Mouse (Mus musculus) embryonic facial prominence, embryonic 11.5 days (tissue): ENCODE results near the gene Fastk. TPM values are rescaled to one million over a fixed set of nuclear protein-coding genes. Genes with fewer than 3 reads are reported as not detected.
A peak's percentile ranks its signal among the peaks of the same experiment; 100 is the strongest.

Experiments used
- ATAC-seq: fragments of 200-750 bp; cut with Nextera tagmentation; replicated peaks from 2 replicates; pipeline ENCODE4 v1.8.0; 2017; ENCODE audit warnings: low read depth; ENCODE audit not compliant: insufficient number of reproducible peaks, low FRiP score, low TSS enrichment
- DNase-seq: peaks from one replicate; pipeline ENCODE4 v3.0.0-alpha.2; 2015; ENCODE audit warnings: low spot score
- H3K27ac ChIP-seq: fragments of 300-500 bp; sonication (generic); replicated peaks from 2 replicates; pipeline ENCODE4 v1.5.1; 2014; ENCODE audit warnings: mild to moderate bottlenecking, low read depth, low read length, control low read depth
- H3K27me3 ChIP-seq: fragments of 300-500 bp; sonication (generic); 2 replicates; pipeline ENCODE4 v1.6.1; 2014; ENCODE audit warnings: mild to moderate bottlenecking, low read length, moderate library complexity, mixed read lengths; ENCODE audit not compliant: control insufficient read depth, insufficient read depth
- H3K36me3 ChIP-seq: fragments of 300-500 bp; sonication (generic); replicated peaks from 2 replicates; pipeline ENCODE4 v1.6.1; 2014; ENCODE audit warnings: low read depth, mild to moderate bottlenecking, low read length, moderate library complexity, mixed read lengths; ENCODE audit not compliant: control insufficient read depth, insufficient read depth
- H3K4me1 ChIP-seq: fragments of 300-500 bp; sonication (generic); 2 replicates; pipeline ENCODE4 v1.6.1; 2014; ENCODE audit warnings: low read length, mixed read lengths; ENCODE audit not compliant: control insufficient read depth, insufficient read depth
- H3K4me2 ChIP-seq: fragments of 300-500 bp; sonication (generic); 2 replicates; pipeline ENCODE4 v1.6.1; 2014; ENCODE audit warnings: low read depth, mild to moderate bottlenecking, control low read depth, low read length, moderate library complexity
- H3K4me3 ChIP-seq: fragments of 300-500 bp; sonication (generic); 2 replicates; pipeline ENCODE4 v1.5.1; 2014; ENCODE audit warnings: low read depth, low read length, control low read depth
- H3K9ac ChIP-seq: fragments of 300-500 bp; sonication (generic); replicated peaks from 2 replicates; pipeline ENCODE4 v1.6.1; 2014; ENCODE audit warnings: mild to moderate bottlenecking, control low read depth, low read length
- H3K9me3 ChIP-seq: fragments of 300-500 bp; sonication (generic); replicated peaks from 2 replicates; pipeline ENCODE4 v1.6.1; 2016; ENCODE audit warnings: mild to moderate bottlenecking, low read length, inconsistent platforms, mixed read lengths; ENCODE audit not compliant: control insufficient read depth
- WGBS: fragments of 180-500 bp; shearing (Covaris S2); extraction: QIAGEN DNeasy Blood & Tissue Kit; methylation state at CpG from one replicate; pipeline ENCODE4 v1.1.7; 2014; 5-methylcytosine and 5-hydroxymethylcytosine counted together
- polyA plus RNA-seq: library from polyadenylated mRNA; unstranded; fragments of >200 nt; fragmentation: Nextera tagmentation; extraction: Ambion mirVana; gene quantifications from 2 replicates; pipeline ENCODE4 v1.2.1, GENCODE M21; 2014

Gene Fastk
- polyA plus RNA-seq, 1 experiment from 2014 or later: 77.8 TPM

DNA sequence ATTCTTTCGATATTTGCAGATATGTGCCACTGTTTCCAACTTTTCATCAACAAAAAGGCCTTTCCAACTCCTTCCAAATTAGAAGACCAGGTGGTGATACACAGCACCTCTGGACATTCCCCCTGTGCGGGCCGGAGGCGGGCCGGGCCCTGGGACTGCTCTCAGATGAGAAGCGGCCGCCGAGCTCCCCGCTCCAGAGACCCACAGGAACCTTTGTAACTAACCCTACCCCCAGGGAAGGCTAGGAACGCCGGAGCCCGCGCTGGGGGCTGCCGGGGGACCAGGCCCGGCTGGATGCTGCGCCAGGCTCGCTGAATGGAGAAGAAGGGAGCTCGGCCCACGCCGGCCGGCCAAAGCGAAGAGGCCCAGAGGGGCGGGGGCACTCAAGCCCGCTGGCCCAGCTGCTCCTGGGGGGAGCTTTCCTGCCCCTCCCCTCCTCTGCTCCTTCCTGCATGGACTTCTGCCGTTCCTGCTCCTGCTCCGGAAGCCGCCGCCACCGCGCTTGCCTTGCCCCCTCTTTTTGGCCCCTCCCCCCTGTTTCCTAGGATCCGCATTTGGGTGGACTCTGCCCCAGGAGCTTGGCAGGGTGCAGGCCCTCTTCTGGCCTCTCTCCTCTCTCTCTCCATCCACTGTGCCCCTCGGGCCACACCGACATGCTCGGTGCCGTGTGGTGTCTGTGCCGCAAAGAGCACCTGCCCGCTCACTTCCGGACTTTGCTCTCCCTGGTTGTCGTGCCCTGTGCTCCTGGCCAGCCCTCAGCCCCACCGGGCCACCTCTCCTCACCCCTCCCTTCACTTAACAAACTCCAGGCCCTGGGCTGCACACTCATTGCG lies 37.4 kb upstream of the Fastk start:
- peak overlapping the region; percentile 10; the same call in 1 of the 2 replicates for H3K9ac ChIP-seq
- WGBS: 30% methylated on average over 41 of the region's 41 CpGs
- no peak overlapping the region for H3K27ac ChIP-seq
- DNase-seq (peak; percentile 40), ATAC-seq (0 out of 2 replicates have a peak, but pooled peaks have one; percentile 4)
- no peaks in the 10 kb centered on the region for H3K27me3 ChIP-seq
- H3K4me2 ChIP-seq: no peak overlapping the region
- H3K36me3 ChIP-seq: peaks cover 13% of the 10 kb centered on the region
- peaks cover 12% of the 10 kb centered on the region for H3K4me1 ChIP-seq
- H3K4me3 ChIP-seq: no peak overlapping the region
- no peaks in the 10 kb centered on the region for H3K9me3 ChIP-seq

GRCm38 (mm10) chr5:24481647-24482046 lies 36.6 kb upstream of the Fastk start:
- no peak overlapping the region for H3K9ac ChIP-seq
- H3K27ac ChIP-seq: no peak overlapping the region
- ATAC-seq (peak; percentile 19), DNase-seq (peak; percentile 88)
- WGBS: 0% methylated on average over 3 of the region's 4 CpGs
- H3K4me2 ChIP-seq: no peak overlapping the region
- H3K27me3 ChIP-seq: no peaks in the 10 kb centered on the region
- H3K4me1 ChIP-seq: peaks cover 12% of the 10 kb centered on the region
- peaks cover 13% of the 10 kb centered on the region for H3K36me3 ChIP-seq
- no peak overlapping the region for H3K4me3 ChIP-seq
- no peaks in the 10 kb centered on the region for H3K9me3 ChIP-seq

GRCm38 (mm10) chr5:24477909-24478308 lies 32.8 kb upstream of the Fastk start:
- H3K9ac ChIP-seq: no peak overlapping the region
- peaks cover 5% of the 10 kb centered on the region; the same call in 1 of the 2 replicates for H3K27me3 ChIP-seq
- no peak for DNase-seq
- no peaks in the 10 kb centered on the region for H3K9me3 ChIP-seq
- peaks cover 29% of the 10 kb centered on the region for H3K4me1 ChIP-seq
- H3K4me3 ChIP-seq: no peak overlapping the region
- no peak overlapping the region for H3K4me2 ChIP-seq
- 89% methylated on average over 9 of the region's 9 CpGs for WGBS
- ATAC-seq: no peak
- no peak overlapping the region for H3K27ac ChIP-seq
- peaks cover 9% of the 10 kb centered on the region for H3K36me3 ChIP-seq

DNA sequence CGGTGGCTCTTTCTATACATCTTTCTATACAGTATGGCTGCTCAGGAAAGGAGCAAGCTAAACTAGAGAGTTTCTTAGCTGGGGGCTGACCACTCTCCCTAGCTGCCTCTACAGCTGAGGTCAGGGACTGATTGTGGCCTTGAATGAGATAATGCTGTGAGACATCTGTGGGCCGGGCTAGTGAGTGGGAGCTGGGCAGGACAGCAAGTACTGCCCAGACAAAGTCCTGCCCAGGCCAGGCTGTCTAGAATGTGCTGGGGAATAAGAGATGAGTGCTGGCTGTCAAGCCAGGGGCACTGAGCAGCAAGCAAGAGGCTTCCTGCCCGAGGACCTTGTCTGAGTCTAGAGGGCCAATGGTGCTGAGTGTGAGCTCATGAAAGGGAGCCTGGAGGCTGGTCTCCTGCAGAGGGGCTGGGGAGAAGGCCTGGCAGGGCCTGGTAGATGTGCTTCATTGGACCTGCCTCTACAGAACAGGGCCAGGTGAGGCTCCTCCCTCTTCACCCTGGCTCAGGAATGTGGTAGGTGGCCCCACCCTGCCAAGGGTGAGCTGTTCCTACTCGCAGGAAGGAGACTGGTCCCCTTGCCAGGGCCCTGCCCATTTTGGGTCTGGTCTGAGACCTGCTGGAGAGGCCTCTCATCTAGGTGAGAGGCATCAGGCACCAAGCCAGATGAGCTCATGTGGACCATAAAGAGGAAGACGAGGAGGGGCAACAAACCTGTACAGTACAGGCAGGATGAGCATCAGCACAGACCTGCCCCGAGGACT lies 30.6 kb upstream of the Fastk start:
- Histone ChIP-seq H3K4me3 (peak overlapping the region; percentile 48; the same call in 1 of the 2 replicates), H3K4me1 (peaks cover 20% of the 10 kb centered on the region), H3K9me3 (no peaks in the 10 kb centered on the region), H3K9ac (no peak overlapping the region; the same call in 1 of the 2 replicates), H3K27ac (no peak overlapping the region), H3K4me2 (peak overlapping the region; percentile 89; the same call in 1 of the 2 replicates), H3K27me3 (peaks cover 5% of the 10 kb centered on the region; the same call in 1 of the 2 replicates), H3K36me3 (peaks cover 9% of the 10 kb centered on the region)
- 64% methylated on average over 6 of the region's 6 CpGs for WGBS
- no peak for DNase-seq
- no peak for ATAC-seq

- Histone ChIP-seq H3K36me3 (peaks cover 9% of the 10 kb centered on the region), H3K27ac (no peak overlapping the region; the same call in 1 of the 2 replicates)
- no peak for ATAC-seq
Measured at GRCm38 (mm10) chr5:24474723-24475261, 29.7 kb upstream of the Fastk start.

DNA sequence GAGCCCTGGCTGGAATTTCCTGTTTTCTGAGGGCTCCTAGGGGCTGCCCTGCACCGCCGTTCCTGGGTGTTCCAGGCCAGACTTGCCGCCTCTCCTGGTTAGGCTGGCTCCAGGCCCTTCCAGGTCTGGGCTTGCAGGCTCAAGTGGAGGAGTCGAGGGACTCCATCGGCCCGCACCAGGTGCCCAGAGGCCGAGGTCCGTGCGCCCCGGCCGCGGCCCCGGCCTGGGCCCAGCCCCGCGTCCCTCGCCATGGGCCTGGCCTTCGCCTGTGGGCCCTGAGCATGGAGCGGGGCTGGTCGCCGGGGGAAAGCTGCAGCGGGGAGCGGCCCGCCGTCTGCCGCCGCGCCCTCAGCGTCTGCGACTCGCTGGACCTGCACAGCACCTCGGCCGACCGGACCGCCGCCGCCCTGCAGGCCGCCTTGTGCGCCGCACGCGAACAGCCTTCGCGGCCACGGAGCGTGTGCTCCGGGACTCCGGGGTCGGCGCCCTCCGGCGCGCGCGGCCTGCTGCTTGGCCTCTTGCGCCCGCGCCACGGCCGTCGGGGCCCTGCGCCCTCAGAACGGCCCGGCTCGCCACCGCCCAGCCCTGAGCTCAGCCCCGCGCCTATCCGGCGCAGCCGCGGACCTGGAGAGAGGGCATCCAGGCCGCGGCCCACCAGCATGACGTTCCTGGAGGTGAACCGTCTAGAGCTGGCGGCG lies 29.1 kb upstream of the Fastk start:
- Histone ChIP-seq H3K9me3 (no peaks in the 10 kb centered on the region), H3K27ac (peak overlapping the region; percentile 62)

More at GRCm38 (mm10) chr5:24474723-24475261, 29.7 kb upstream of the Fastk start:
- Histone ChIP-seq H3K27me3 (peaks cover 5% of the 10 kb centered on the region; the same call in 1 of the 2 replicates), H3K9ac (peak overlapping the region; percentile 61), H3K4me3 (peak overlapping the region; percentile 48), H3K4me2 (peak overlapping the region; percentile 89), H3K4me1 (peaks cover 20% of the 10 kb centered on the region), H3K9me3 (no peaks in the 10 kb centered on the region)
- under 1% methylated on average over 67 of the region's 67 CpGs for WGBS
- DNase-seq: peak; percentile 63

DNA sequence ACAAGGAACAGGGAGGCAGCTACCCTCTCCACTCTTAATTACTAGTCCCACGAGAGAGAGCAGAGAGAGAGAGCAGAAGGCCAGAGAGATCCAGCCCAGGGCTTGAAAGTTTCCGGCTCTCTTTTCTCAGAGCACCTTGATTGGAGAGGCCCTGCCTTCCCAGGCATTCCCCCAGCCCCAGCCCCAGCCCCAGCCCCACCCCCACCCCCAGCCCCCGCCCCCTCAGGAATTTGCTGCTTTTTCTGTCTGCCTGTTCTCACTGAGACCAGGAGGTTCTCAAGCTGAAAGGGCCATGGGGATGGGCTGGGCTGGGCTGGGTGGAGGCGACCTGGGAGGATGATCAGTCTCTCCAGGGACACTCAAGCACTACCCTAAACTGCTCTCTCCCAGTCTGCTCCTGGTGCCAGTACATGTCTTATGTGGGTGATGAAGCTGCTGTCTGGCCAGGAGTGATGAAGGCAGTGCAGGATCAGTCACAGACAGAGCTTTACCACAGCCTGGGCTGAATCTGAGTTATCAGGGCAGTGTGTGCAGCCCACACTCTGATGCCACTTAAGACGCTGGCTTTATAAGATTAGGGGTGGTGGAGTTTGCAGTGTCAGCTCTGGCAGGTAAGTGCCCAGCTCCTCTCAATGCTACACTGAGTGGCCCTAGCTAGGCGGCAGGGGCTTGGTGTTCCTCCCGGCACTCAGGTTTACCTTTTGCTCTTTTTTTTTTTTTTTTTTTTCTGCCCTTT lies 28.0 kb upstream of the Fastk start:
- peak; percentile 61 for DNase-seq
- Histone ChIP-seq H3K27me3 (peaks cover 5% of the 10 kb centered on the region; the same call in 1 of the 2 replicates), H3K4me2 (peak overlapping the region; percentile 13; the same call in 1 of the 2 replicates), H3K36me3 (peaks cover 6% of the 10 kb centered on the region; the same call in 1 of the 2 replicates), H3K4me1 (peaks cover 20% of the 10 kb centered on the region), H3K4me3 (no peak overlapping the region), H3K9ac (peak overlapping the region; percentile 32; the same call in 1 of the 2 replicates), H3K9me3 (no peaks in the 10 kb centered on the region), H3K27ac (no peak overlapping the region)
- ATAC-seq: 0 out of 2 replicates have a peak, but pooled peaks have one; percentile 36
- 15% methylated on average over 6 of the region's 7 CpGs for WGBS

More for the DNA sequence above, 29.1 kb upstream of the Fastk start:
- Histone ChIP-seq H3K27me3 (peaks cover 5% of the 10 kb centered on the region; the same call in 1 of the 2 replicates), H3K9ac (peak overlapping the region; percentile 61), H3K36me3 (peaks cover 9% of the 10 kb centered on the region), H3K4me2 (peak overlapping the region; percentile 89), H3K4me3 (peak overlapping the region; percentile 48), H3K4me1 (peaks cover 20% of the 10 kb centered on the region)
- no peak; the same call in 1 of the 2 replicates for ATAC-seq
- under 1% methylated on average over 74 of the region's 77 CpGs for WGBS
- DNase-seq: peak; percentile 62
